Mouse (Mus musculus): ENCODE measurements around the gene Ppm1b.

GRCm38 (mm10) chr17:85014632-85015031, 58.1 kb downstream of the Ppm1b start:
- TF ChIP-seq EP300 (IDR thresholded peaks at IDR 0.05) = no peak
- TF ChIP-seq CTCF (IDR thresholded peaks at IDR 0.05) = no peak
